Mouse (Mus musculus) olfactory bulb, adult 2 months (tissue): ENCODE measurements at regions not wholly inside any gene's neighbourhood (a gene's known extent, or its start where the extent isn't known, plus 50 kb on each side); places are given as distances from the start of the nearest gene placed in this dataset.

ENCODE experiments used
- CTCF ChIP-seq: fragments of 200-500 bp; IDR thresholded peaks from 2 replicates; pipeline ENCODE4 v1.5.1; 2012; ENCODE audit warnings: low read depth, mild to moderate bottlenecking, low read length, moderate library complexity; ENCODE audit not compliant: insufficient read depth
- POLR2A ChIP-seq: fragments of 200-500 bp; IDR thresholded peaks from 2 replicates; pipeline ENCODE4 v1.6.1; 2012; ENCODE audit warnings: mild to moderate bottlenecking, low read depth, low read length, moderate library complexity; ENCODE audit not compliant: insufficient read depth

DNA sequence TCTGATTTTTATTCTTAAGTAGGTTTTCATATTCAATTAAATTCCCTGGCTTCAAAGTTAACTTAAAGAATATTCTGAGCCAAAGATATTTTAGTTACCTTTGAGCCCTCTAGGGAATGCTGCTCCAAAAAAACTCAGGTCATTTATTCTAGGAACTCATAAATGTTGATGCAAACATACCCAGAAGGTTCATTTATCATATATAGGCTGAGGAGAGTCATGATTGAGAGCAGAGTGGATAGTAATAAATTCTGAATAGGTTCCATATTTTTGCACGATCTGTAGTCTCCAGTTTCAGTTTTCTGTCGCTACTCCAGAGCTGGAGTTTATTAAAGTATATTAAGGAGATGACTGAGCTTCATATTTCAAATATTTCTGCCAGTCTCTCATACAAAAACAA lies 144.1 kb downstream of the Rfpl4b start:
- TF ChIP-seq POLR2A (no peak), CTCF (no peak)
